Mouse (Mus musculus) liver, adult (tissue): ENCODE results near the gene Cd7.

ENCODE experiments used
- GATA4 ChIP-seq: IDR thresholded peaks from 2 replicates; pipeline ENCODE4 v1.6.1; 2014; ENCODE audit warnings: mild to moderate bottlenecking, low read length; ENCODE audit not compliant: insufficient replicate concordance

Cd7 gene

DNA sequence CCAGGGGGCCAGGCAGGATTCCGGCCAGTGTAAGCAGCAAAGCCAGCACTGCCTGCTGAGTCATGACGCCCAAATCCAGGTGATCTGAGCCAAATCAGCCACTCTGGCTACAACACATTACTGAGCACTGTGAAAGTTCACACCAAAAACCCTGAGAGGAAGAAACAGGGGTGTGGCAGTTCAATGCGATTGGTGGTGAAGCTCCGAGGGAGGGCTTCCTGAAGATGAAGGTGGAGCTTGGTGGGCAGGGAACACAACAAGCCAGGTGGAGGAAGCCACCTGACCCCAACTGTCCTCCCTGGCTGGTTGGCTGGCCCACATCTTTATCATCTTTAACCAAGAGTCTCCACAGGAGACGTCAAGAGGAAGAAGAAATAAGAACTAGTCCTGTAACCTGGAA, at the start of gene Cd7:
Gene Cd7 (minus strand): TSS at position 117 of the 400 bp plus-strand sequence.
- TF ChIP-seq GATA4 = no peak

- TF ChIP-seq GATA4 = peak; percentile 46; the same call in 1 of the 2 replicates
These were observed 49.8 kb upstream of the Cd7 start for GRCm38 (mm10) chr11:121088997-121089396.

- TF ChIP-seq GATA4 = no peak
These were observed 47.1 kb upstream of the Cd7 start for GRCm38 (mm10) chr11:121086296-121086695.

GRCm38 (mm10) chr11:121085181-121085580, 46.0 kb upstream of the Cd7 start:
- TF ChIP-seq GATA4 = no peak

- no peak for TF ChIP-seq GATA4
These were observed 43.8 kb upstream of the Cd7 start for GRCm38 (mm10) chr11:121082857-121083500.

DNA sequence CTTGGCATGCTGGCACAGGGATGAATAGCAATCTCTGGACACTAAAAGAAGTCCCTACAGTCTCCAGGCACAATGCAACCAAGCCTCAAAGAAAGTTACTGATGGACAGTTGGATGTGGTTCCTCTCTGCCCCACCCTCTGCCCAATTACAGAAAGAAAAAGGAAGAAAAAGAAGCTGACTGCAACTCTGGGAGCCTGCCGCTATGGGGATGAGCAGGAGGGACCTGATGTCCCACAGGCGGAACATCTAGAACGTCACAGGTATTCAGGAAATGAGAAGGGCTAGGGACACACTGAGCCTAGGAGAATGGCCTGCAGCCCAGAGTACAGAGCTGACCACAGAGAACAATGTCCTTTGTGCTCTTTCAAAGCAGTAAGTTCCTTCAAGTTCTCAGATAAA, 43.0 kb upstream of the Cd7 start:
- TF ChIP-seq GATA4 = no peak

DNA sequence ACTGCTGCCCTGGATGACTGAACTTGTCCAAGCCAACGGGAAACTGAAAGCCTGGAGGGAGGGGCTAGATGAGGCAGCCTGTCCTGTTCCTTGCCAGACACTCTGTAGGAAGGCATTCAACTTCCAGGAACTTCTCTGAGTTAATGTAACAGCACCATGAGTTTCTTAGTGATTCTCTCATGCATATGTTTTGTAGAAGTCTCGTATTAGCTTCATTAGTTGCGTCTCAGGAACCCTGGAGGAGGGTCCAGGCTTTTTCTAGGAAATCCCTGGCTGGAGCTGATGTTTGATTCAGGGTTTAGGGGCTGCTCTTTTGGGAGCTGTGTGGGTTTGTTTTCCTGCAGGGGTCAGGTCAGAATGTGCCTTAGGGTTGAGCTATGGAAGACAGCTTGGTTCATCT, 41.9 kb upstream of the Cd7 start, which contains the start of gene Sectm1a:
Gene Sectm1a (minus strand): TSS at position 101 of the 400 bp plus-strand sequence.
- TF ChIP-seq GATA4 = no peak

DNA sequence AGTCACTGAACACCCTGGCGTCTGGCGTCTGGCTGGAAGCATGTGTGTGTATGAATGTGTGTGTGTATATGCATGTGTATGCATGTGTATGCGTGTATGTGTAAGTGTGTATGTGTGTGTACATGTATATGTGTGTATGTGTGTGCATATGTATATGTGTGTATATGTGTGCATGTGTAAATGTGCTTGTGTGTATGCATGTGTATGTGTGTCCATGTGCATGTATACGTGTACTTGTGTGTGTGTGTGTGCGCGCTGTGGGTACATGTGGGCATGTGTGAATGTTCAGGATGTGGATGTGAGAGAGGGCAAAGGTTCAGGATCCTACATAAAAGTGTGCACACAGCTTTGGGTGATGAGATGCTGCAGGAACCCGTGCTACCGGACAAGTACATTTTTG, 41.1 kb upstream of the Cd7 start:
- TF ChIP-seq GATA4 = no peak

DNA sequence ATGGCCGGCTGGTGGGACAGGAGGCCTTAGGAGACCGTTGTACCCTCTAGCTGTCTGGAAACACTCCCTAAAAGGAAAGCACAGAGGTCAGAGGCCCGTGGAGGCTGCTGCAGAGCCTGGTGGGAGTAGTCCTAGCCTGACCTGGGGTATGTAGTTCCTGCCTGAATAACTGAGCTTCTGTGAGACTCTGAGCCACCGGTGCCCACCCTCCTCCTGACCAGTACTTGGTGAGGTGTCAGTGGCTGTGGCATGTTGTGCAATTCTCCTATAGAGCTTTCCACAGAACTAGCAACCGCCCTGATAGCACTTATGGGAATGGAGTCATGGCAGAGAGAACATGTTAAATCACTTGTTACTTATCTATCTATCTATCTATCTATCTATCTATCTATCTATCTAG, 36.4 kb upstream of the Cd7 start:
- TF ChIP-seq GATA4 = no peak

GRCm38 (mm10) chr11:121067895-121068294, 28.7 kb upstream of the Cd7 start:
- no peak for TF ChIP-seq GATA4

DNA sequence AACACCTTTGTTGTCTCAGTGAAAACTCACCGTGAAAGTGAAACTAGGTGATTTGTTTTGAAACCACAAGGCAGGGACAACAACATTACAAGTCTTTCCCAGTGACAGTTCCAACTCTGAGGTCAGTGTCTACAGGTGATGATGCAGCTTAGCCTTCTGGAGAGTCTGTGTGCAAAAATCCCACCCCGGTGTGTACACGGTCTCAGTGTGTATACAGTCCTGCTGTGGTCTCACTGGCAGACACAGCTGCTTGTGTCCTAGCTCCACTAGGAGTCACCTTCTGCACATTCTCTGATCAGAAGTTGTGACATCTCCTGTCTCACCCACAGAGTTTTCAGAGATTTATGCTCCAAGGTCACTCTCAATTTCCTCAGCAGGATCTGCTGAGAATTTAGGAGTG, 25.0 kb upstream of the Cd7 start:
- TF ChIP-seq GATA4 = no peak

DNA sequence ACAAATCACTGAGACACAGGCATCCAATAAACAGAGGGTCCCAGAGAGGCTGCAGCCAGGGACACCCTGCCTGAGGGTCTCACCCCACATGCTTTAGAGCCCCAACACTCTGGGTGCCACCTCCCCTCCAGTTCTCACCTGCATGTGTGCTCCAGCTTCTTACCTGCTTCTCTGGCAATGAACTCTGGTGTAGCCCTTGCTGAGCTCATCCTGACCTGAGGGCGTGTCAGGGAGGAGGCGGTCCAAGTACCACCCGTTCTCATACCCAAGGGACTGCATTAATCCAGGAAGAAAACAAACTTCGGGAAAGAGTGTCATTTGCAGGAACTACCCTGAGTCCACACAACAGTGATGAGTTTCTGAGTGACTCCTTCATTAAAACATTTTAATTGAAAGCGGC, 24.2 kb upstream of the Cd7 start, which contains the start of gene Sectm1b:
Gene Sectm1b (minus strand): TSS at position 191 of the 400 bp plus-strand sequence.
- TF ChIP-seq GATA4 = no peak

GRCm38 (mm10) chr11:121061615-121062014, 22.4 kb upstream of the Cd7 start:
- no peak for TF ChIP-seq GATA4

DNA sequence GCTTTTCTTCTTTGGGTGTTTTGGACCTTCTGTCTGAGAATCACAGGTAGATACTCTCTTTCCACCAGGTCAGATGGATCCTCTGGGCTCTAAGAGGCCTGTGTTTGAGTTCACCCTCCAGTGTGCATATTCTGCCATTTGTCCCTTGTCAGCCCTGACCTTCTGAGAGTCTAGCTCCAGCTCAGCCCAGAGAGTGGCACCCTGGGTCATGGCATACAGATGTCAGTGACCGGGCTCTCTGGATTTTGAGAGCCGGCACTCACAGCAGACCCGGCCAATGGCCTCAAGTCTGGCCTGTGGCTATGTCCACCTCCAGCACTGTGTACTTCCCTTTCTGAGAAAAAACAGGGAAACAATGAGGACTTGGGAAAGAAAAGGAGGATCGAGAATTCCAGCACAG, 20.3 kb upstream of the Cd7 start:
- no peak for TF ChIP-seq GATA4

DNA sequence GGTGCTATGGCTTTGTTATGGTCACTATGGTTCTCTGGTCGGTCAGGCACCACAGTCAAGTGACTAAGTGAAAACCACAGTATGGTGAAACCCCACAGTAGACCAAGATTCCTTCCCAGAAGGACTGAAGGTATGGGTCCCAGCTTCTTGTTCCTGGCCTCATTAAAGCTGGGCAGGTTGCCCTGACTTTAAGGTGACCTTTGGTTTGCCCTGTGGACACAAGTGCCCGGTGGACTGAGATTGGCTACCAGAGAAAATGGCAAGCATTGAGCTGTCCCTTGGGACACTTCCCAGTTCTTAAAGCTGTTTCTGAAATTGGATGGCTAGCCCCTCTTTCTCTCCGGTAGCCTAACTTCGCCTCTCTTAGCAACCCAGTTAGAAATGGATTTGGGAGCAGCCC, 19.7 kb upstream of the Cd7 start:
- no peak for TF ChIP-seq GATA4

DNA sequence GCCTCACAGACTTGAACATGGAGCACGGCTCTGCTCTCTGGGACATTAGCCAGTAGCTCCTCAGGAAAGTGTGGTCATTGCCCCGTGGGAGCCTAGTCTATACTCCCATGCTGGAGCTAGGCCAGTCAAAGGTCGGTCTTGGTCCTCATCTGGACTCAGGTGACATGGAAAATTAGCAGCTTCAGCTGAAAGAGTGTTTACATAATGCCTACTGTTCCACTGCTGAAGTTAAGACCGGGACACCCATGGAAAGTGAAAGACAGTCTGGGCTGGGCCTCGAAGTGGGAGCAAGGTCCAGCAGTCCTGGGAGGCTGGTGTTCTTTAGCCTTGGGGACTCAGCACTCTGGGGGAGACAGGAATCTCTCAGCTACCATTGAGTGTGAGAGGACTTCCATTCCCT, 18.9 kb upstream of the Cd7 start:
- no peak for TF ChIP-seq GATA4
